Mouse (Mus musculus) hindlimb bud, embryonic 11.5 days (tissue): ENCODE measurements around the gene Pdzd2.

ENCODE experiments used
- DNase-seq: peaks from one replicate; pipeline ENCODE4 v3.0.0-alpha.2; 2012; ENCODE audit warnings: low read depth, low spot score; ENCODE audit errors: extremely low spot score

Pdzd2 gene

DNA sequence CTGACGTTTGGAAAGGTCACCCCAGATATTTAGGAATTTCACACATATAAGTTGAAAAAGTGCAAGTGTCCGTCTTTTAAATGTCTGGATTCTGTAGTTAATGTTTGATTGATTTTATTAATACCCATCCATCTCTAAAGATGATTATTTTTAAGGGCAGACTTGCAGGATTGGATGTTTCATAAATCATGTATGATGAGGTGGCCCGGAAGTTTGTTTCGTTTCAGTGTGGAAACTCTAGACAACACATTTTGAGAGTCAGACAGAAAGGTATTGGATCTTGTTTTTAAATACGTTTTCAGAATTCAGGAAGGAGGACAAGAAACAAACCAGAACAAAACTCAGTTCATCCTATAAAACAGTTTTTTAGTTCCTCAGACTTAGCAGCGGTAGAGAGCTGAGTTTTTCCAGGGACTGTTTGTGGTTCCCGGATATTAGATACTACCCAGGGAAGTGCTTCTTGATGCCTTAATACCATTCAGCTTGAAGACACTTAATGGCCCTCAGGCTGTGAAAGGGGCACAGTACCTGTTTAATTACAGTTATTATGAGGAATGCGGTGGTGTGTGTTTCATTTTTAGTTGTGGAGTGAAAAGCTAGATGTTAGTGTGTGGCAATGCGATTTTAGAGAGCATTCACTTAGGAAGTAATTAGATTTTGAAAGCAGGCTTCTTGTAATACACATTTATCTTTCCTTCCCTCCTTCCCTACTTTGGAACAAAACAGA, 416.9 kb downstream of the Pdzd2 start:
- DNase-seq = peak; percentile 10

DNA sequence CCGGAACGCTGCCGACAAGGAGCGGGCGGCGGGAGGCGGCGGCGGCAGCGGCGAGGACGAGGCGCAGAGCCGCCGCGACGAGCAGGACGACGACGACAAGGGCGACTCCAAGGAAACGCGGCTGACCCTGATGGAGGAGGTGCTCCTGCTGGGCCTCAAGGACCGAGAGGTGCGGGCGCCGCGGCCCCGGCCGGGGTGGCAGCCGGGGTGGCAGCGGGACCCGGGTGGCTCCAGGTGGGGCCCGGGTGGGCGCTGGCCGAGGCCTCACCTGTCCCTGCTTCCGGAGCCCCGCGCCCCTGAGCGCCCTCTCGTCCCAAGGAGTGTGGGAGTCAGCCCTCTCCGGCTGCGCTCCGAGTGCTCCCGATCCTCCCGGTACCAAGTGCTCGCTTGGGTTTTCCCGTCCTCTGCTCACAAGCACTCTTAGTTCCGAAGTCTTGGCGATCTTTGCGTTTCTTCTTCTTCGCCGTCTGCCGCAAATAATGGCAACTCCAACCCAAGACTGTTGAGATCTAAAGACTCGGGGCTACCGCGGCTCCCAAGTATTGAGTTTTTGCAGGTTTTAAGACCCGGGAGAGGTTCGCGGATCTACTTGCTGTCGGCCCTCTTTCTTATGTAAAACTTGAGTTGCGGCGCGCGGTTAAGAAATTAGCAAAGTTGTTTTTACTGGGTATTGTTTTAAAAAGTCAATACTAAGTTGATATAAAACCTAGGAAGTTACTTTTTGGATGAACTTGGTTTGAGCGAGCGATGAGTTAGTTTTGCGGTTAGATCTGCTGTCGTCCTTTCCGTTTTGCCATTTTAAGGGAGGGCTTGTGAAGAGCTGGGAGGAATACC, 417.7 kb downstream of the Pdzd2 start, which contains the start of gene 1810049J17Rik:
1810049J17Rik (minus strand) TSS at position 112 of the 834 bp plus-strand sequence.
- DNase-seq = peak; percentile 5

DNA sequence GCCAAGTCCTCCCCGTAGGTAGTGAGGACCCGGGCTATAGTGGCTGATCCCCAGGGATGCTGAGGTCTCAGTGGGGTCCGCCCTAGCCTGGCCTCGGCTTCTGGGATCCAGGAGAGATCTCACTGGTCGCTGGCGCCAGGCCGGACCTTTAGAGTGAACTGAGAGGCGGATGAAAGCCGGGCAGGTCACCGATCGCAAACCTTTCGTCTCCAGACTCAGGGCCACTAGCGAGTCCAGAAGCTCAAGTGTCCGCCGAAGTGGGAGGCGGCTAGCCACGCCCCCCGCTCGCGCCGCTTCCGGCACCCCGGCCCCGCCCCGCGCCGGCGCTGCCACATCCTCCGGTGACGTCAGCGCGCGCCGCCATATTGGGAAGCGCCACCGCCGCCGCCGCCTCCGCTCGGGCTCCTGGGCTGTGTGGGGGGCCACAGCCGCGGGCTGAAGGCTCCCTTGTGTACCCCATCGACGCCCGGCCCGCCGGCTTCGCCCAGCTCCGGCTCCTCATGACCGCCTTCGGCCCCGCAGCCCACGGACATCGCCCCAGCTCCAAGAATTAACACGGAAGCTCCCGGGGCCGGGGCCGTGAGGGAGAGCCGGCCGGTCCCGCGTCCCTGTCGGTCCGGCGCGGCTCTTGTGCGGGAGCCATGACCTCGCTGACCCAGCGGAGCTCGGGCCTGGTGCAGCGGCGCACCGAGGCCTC, 418.5 kb downstream of the Pdzd2 start, which contains the start of gene Golph3:
Golph3 (plus strand) TSS at position 360 of the 697 bp plus-strand sequence.
- peak; percentile 50 for DNase-seq

DNA sequence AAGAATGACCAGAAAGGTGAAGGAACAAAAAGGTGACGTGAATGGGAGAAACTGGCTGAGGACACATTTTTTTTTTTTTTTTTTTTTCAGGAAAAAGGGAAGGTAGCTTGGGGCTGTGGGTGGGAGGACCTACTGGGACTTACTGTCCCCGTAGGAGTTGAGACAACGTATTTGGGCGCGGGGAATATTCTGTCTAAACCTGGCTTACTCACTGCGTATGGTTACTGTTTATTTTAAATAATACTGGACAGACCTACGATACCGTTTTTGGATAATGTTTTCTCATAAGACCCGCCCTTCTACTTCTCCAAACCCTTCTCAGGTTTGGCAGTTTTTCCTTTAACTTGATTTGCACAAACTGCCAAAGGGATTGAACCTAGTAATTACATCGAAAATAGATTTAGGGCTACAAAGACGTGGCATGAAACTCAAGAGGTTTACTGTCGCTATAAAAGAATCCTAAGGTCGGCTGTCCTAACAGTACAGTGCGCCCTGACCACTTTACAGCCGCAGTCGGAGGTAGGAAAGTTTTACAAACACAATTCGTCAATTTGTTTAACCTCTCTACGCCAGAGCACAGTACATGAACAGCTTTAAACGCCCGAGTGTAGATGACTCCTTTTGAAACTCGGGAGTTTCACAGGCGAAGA, 419.2 kb downstream of the Pdzd2 start:
- peak; percentile 5 for DNase-seq

DNA sequence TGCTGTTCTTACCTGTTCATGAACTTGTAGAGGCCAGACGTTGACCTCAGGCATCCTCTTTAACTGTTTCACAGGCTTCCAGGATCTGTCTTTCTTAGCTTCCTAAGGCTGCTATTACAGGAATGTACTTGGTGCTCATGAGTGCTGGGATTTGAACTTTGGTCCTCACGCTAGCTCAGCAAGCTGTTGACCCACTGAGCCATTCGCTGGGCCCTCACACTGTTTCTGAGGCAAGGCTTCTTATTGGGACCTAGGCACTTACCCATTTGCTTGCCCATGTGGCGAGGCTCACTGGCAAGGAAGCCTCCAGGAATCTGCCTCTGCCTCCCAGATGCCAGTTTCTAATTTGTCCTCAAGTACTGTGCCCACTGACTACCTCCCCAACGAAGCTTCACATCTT, 419.8 kb downstream of the Pdzd2 start:
- DNase-seq = no peak

DNA sequence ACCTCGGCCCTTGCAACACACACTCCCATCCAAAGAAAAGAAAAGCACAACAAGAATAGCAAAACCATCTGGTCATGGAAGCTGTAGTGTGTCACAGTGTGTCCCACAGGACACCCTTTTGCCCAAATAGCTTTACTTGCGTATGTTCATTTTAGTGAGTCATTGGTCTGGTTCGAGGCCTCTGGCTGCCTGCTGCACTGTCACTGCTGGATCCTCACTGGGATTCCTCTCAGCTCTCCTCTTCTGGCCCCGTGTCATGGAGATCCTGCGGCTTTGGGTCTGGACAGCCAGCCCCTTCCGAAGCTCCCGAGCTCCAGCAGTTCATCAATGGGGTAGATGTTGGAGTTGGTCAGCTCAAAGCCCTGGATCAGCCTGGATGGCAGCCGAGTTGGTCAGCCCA, 421.3 kb downstream of the Pdzd2 start:
- DNase-seq = no peak

DNA sequence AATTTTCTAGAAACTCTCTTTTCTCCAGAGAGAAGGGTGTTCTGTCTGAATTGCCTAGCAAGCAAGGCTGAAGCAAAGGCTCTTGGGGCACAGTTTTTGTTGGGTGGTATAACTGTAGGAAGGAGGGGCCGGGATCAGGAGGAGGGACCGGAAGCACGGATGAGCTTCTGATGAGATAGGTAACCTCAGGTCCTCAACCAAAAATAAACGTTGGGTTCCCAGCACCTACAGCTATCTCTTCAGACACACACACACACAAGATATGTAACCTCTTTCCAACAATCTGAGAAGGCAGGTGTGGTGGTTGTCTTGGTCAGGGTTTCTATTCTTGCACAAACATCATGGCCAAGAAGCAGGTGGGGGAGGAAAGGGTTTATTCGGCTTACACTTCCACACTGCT, 422.4 kb downstream of the Pdzd2 start:
- no peak for DNase-seq

DNA sequence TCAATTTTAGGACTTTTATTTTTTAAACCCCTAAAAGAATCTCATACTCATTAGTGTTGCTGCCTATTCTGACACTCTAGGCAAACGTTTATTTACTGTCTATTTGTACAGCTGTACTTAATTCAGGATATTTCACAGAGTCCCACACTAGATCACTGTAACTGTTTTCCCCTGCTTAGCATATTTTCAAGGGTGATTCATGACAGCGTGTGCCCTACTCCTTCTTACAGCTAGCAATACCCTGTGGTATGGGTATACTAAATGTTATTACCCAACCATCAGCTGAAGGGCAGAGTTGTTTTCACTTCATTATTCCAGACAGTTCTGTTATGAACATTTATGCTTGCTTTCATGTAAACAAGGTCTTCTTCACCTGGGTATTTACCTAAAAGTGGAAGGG, 423.7 kb downstream of the Pdzd2 start:
- no peak for DNase-seq

DNA sequence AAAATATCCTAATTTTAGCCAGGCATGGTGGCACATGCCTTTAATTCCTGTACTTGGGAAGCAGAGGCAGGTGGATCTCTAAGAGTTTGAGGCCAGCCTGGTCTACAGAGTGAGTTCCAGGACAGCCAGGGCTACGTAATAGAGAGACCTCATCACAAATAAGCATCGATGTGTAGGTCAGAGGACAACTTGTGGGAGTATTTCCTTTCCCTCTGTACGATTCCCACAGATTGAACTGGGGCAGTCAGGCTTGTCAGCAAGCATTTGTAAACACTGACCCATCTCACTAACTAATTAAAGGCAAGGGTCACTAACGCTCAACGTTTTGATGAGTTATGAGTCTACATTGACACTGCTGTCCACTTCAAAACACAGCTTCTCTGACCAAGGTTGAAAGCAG, 425.1 kb downstream of the Pdzd2 start:
- no peak for DNase-seq

DNA sequence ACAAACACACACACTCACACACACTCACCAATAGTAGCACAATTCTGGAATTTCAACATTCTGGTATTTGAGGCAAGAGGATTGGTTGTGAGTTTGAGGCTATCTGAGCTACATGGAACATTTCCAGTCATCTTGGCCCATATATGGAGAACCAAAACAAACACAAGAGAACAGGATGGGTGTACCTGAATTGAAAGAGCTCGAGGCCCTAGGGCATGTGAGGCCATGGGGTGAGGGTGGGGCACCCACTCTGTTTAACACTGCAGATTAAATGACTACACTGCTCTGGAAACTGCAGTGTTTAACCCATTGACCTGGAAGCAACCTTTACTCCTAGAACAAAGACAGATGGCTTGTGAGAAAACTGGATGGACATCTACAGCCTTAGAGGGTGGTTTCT, 426.5 kb downstream of the Pdzd2 start:
- no peak for DNase-seq

DNA sequence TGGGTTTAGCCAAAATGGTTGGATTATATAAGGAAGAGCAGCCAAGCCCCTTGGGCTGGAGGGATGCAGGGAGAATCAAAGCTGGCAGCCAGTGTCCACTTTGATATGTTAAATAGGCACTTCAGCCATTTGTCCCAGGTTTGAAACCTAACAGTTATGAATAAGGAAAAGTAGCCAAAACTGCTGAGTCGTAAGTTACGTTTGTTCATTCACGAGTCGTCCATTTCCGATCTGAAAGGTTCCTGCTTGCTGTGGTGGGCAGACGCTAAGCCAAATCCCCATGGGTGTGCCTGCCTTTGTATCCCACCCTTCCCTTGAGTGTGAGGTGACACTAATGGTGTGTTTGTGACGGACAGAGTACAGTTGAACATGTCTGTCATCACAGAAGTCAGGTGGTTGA, 428.3 kb downstream of the Pdzd2 start:
- DNase-seq = no peak

DNA sequence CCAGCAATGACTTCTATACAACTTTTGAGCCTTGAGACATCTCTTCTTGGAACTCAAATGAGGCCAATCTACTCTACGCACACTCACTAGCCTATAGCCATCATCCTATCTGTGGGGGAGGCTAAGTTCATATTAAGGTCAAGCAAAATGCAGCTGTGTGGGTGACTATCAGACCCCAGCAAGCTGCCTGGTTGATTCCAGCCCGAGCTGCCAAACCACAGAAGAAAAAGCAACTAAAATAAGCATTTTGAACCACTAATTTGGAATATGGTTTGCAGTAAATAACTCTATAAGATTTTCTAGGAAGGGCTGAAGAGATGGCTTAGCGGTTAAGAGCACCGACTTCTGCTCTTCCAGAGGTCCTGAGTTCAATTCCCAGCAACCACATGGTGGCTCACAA, 429.0 kb downstream of the Pdzd2 start:
- no peak for DNase-seq
